Mouse (Mus musculus) embryonic facial prominence, embryonic 15.5 days (tissue): ENCODE measurements at regions not wholly inside any gene's neighbourhood (a gene's known extent, or its start where the extent isn't known, plus 50 kb on each side); places are given as distances from the start of the nearest gene placed in this dataset.

Experiments used
- ATAC-seq: fragments of 200-750 bp; cut with Nextera tagmentation; 2 replicates; pipeline ENCODE4 v1.8.0; 2017; ENCODE audit warnings: low read depth, moderate TSS enrichment; ENCODE audit not compliant: insufficient number of reproducible peaks, low FRiP score, low TSS enrichment
- H3K27ac ChIP-seq: fragments of 300-500 bp; sonication (generic); replicated peaks from 2 replicates; pipeline ENCODE4 v1.5.1; 2015; ENCODE audit warnings: mild to moderate bottlenecking, inconsistent platforms
- H3K27me3 ChIP-seq: fragments of 300-500 bp; sonication (generic); 2 replicates; pipeline ENCODE4 v1.6.1; 2015; ENCODE audit warnings: inconsistent platforms
- H3K36me3 ChIP-seq: fragments of 300-500 bp; sonication (generic); 2 replicates; pipeline ENCODE4 v1.6.1; 2015; ENCODE audit warnings: mild to moderate bottlenecking, inconsistent platforms
- H3K4me1 ChIP-seq: fragments of 300-500 bp; sonication (generic); 2 replicates; pipeline ENCODE4 v1.6.1; 2015; ENCODE audit warnings: inconsistent platforms
- H3K4me2 ChIP-seq: fragments of 300-500 bp; sonication (generic); replicated peaks from 2 replicates; pipeline ENCODE4 v1.6.1; 2015; ENCODE audit warnings: mild to moderate bottlenecking, inconsistent platforms
- H3K4me3 ChIP-seq: fragments of 300-500 bp; sonication (generic); replicated peaks from 2 replicates; pipeline ENCODE4 v1.5.1; 2015; ENCODE audit warnings: mild to moderate bottlenecking, inconsistent platforms
- H3K9ac ChIP-seq: fragments of 300-500 bp; sonication (generic); 2 replicates; pipeline ENCODE4 v1.6.1; 2015; ENCODE audit warnings: inconsistent platforms
- H3K9me3 ChIP-seq: fragments of 300-500 bp; sonication (generic); replicated peaks from 2 replicates; pipeline ENCODE4 v1.6.1; 2016; ENCODE audit warnings: inconsistent platforms
- WGBS: fragments of 180-500 bp; shearing (Covaris S2); methylation state at CpG from one replicate; pipeline ENCODE4 v1.1.7; 2015; 5-methylcytosine and 5-hydroxymethylcytosine counted together

DNA sequence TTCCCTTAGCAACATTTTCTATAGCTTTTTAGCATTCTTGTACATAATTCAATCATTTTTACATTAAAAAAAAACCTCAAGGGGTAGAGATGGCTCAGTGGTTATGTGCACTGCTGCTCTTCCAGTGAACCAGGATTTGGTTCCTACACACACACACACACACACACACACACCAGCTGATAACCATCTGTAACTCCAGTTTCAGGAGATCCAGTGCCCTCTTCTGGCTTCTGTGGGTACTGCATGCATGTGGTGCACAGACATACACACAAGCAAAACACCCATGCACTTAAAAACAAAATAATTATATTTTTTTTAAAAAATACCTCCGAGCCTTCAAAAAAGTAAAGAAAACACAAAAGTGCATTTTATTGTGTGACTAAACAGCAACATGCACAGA lies 270.6 kb downstream of the Agtpbp1 start:
- H3K4me1 ChIP-seq, result no peaks in the 10 kb centered on the region
- no peak overlapping the region for H3K4me3 ChIP-seq
- H3K4me2 ChIP-seq, result no peak overlapping the region
- no peak for ATAC-seq
- H3K36me3 ChIP-seq, result no peaks in the 10 kb centered on the region
- no peak overlapping the region for H3K27ac ChIP-seq
- no peaks in the 10 kb centered on the region for H3K27me3 ChIP-seq
- WGBS, result 76% methylated on average over 1 of the region's 1 CpGs
- H3K9me3 ChIP-seq, result no peaks in the 10 kb centered on the region
- no peak overlapping the region for H3K9ac ChIP-seq

DNA sequence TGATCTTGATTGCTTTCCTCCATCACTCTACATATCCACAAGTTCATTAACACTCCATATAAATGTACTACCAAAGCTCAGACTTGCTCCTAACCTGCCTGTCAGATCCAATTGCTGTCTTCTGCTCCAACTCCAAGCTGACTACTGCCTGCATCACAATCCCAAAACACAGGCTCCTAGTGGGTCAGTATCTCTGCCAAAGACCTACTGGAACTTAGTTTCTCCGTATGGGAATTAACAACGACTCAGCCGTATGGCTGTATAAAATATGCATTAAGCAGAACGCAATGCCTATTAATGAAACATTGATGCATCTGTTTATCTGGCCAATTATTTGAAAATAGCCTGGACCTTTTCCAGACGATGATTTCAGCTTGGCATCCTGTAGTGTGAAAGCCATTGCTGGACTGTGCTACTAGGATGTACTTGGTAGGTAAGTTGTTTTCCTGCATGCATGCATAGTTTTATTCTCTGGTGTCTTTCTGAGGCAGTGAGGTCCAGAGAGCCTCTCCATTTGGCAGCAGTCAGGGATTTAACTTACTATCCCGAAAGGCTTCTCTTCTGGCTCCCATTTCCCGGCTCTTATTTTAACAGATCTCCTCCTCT lies 271.2 kb downstream of the Agtpbp1 start:
- Histone ChIP-seq H3K4me3 (no peak overlapping the region), H3K27ac (no peak overlapping the region), H3K9me3 (no peaks in the 10 kb centered on the region), H3K27me3 (no peaks in the 10 kb centered on the region), H3K36me3 (no peaks in the 10 kb centered on the region), H3K9ac (no peak overlapping the region), H3K4me2 (no peak overlapping the region), H3K4me1 (no peaks in the 10 kb centered on the region)
- no peak for ATAC-seq
- WGBS, result 71% methylated on average over 7 of the region's 7 CpGs

- no peaks in the 10 kb centered on the region for H3K27me3 ChIP-seq
- H3K27ac ChIP-seq, result no peak overlapping the region
- H3K4me3 ChIP-seq, result no peak overlapping the region
- no peak for ATAC-seq
- H3K4me2 ChIP-seq, result no peak overlapping the region
- H3K36me3 ChIP-seq, result no peaks in the 10 kb centered on the region
- no peak overlapping the region for H3K9ac ChIP-seq
- H3K4me1 ChIP-seq, result no peaks in the 10 kb centered on the region
- 11% methylated on average over 5 of the region's 5 CpGs for WGBS
- H3K9me3 ChIP-seq, result no peaks in the 10 kb centered on the region
These were observed 292.1 kb downstream of the Agtpbp1 start for GRCm38 (mm10) chr13:59292905-59293304.

GRCm38 (mm10) chr13:59289127-59289526 lies 295.9 kb downstream of the Agtpbp1 start:
- WGBS, result 69% methylated on average over 11 of the region's 11 CpGs
- no peaks in the 10 kb centered on the region for H3K27me3 ChIP-seq
- no peaks in the 10 kb centered on the region for H3K4me1 ChIP-seq
- H3K27ac ChIP-seq, result no peak overlapping the region
- no peak overlapping the region for H3K9ac ChIP-seq
- no peak overlapping the region for H3K4me2 ChIP-seq
- no peak for ATAC-seq
- H3K9me3 ChIP-seq, result no peaks in the 10 kb centered on the region
- H3K4me3 ChIP-seq, result no peak overlapping the region
- no peaks in the 10 kb centered on the region for H3K36me3 ChIP-seq

DNA sequence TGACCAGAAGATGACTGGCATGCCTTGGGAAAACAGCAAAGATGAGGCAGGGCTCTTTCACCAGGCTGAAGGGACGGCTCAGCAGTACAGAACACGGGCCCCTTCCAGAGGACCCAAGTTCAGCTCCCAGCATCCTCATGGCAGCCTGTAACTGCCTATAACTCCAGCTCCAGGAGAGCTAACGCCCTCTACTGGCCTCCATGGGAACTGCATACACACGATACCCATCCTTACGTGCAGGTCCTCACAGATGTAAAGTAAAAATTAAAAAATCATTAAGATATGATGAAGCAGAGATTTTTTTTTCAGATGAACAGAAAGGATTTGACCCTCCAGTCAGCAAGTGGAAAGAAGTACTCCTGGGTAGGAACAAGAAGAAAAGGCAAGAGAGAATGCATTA lies 303.8 kb downstream of the Agtpbp1 start:
- WGBS, result 81% methylated on average over 5 of the region's 5 CpGs
- ATAC-seq, result no peak
- H3K36me3 ChIP-seq, result no peaks in the 10 kb centered on the region

GRCm38 (mm10) chr13:59279136-59279535 lies 305.9 kb downstream of the Agtpbp1 start:
- Histone ChIP-seq H3K4me3 (no peak overlapping the region), H3K4me1 (no peaks in the 10 kb centered on the region), H3K27me3 (no peaks in the 10 kb centered on the region), H3K4me2 (no peak overlapping the region), H3K9me3 (no peaks in the 10 kb centered on the region), H3K27ac (no peak overlapping the region), H3K36me3 (no peaks in the 10 kb centered on the region), H3K9ac (no peak overlapping the region)
- no peak for ATAC-seq
- WGBS, result 39% methylated on average over 4 of the region's 4 CpGs

More for the DNA sequence above, 303.8 kb downstream of the Agtpbp1 start:
- Histone ChIP-seq H3K4me3 (no peak overlapping the region), H3K4me1 (no peaks in the 10 kb centered on the region), H3K9me3 (no peaks in the 10 kb centered on the region), H3K27me3 (no peaks in the 10 kb centered on the region), H3K4me2 (no peak overlapping the region), H3K9ac (no peak overlapping the region), H3K27ac (no peak overlapping the region)

- H3K27ac ChIP-seq, result no peak overlapping the region
- no peak overlapping the region for H3K4me3 ChIP-seq
- no peak overlapping the region for H3K9ac ChIP-seq
- 81% methylated on average over 4 of the region's 4 CpGs for WGBS
- no peaks in the 10 kb centered on the region for H3K36me3 ChIP-seq
- H3K27me3 ChIP-seq, result no peaks in the 10 kb centered on the region
- no peak for ATAC-seq
- no peaks in the 10 kb centered on the region for H3K4me1 ChIP-seq
- H3K9me3 ChIP-seq, result no peaks in the 10 kb centered on the region
- H3K4me2 ChIP-seq, result no peak overlapping the region
These were observed 313.4 kb downstream of the Agtpbp1 start for GRCm38 (mm10) chr13:59271661-59272060.

- Histone ChIP-seq H3K27me3 (no peaks in the 10 kb centered on the region), H3K4me2 (no peak overlapping the region), H3K9me3 (no peaks in the 10 kb centered on the region), H3K4me3 (no peak overlapping the region), H3K4me1 (peaks cover 7% of the 10 kb centered on the region; the same call in 1 of the 2 replicates), H3K9ac (no peak overlapping the region), H3K36me3 (no peaks in the 10 kb centered on the region), H3K27ac (no peak overlapping the region)
- WGBS, result 53% methylated on average over 4 of the region's 4 CpGs
- ATAC-seq, result no peak
These were observed 318.2 kb downstream of the Agtpbp1 start for GRCm38 (mm10) chr13:59266854-59267253.

GRCm38 (mm10) chr13:59264126-59264525 lies 320.9 kb downstream of the Agtpbp1 start:
- Histone ChIP-seq H3K4me1 (peaks cover 11% of the 10 kb centered on the region; the same call in 1 of the 2 replicates), H3K9me3 (no peaks in the 10 kb centered on the region), H3K36me3 (no peaks in the 10 kb centered on the region), H3K4me3 (no peak overlapping the region), H3K9ac (no peak overlapping the region), H3K4me2 (no peak overlapping the region), H3K27me3 (no peaks in the 10 kb centered on the region), H3K27ac (no peak overlapping the region)
- peak; percentile 43; the same call in 1 of the 2 replicates for ATAC-seq
- 56% methylated on average over 11 of the region's 11 CpGs for WGBS

GRCm38 (mm10) chr13:59261924-59262323 lies 323.1 kb downstream of the Agtpbp1 start:
- no peaks in the 10 kb centered on the region for H3K27me3 ChIP-seq
- WGBS, result 48% methylated on average over 3 of the region's 3 CpGs
- H3K4me1 ChIP-seq, result peaks cover 11% of the 10 kb centered on the region; the same call in 1 of the 2 replicates
- H3K27ac ChIP-seq, result peak overlapping the region; percentile 45; the same call in 1 of the 2 replicates
- 0 out of 2 replicates have a peak, but pooled peaks have one; percentile 37 for ATAC-seq
- no peak overlapping the region for H3K4me2 ChIP-seq
- no peaks in the 10 kb centered on the region for H3K9me3 ChIP-seq
- H3K4me3 ChIP-seq, result no peak overlapping the region
- no peak overlapping the region for H3K9ac ChIP-seq
- H3K36me3 ChIP-seq, result no peaks in the 10 kb centered on the region

- WGBS, result 73% methylated on average over 12 of the region's 12 CpGs
- Histone ChIP-seq H3K4me3 (no peak overlapping the region), H3K27ac (no peak overlapping the region), H3K4me1 (peaks cover 15% of the 10 kb centered on the region), H3K36me3 (no peaks in the 10 kb centered on the region), H3K4me2 (no peak overlapping the region), H3K9ac (no peak overlapping the region), H3K27me3 (no peaks in the 10 kb centered on the region), H3K9me3 (no peaks in the 10 kb centered on the region)
- ATAC-seq, result no peak
These were observed 329.1 kb downstream of the Agtpbp1 start for GRCm38 (mm10) chr13:59255798-59256435.
